Mouse (Mus musculus) ES-CJ7 (cell line): ENCODE results near the gene Gm4559.
"Not testable (repeated sequence)": the region's sequence is repeated elsewhere in the genome, so short reads cannot be mapped to it uniquely, and the experiment has no call there.

Experiments used
- DNase-seq: peaks from one replicate; pipeline ENCODE4 v3.0.0; 2011; ENCODE audit warnings: low read depth, low spot score

The Gm4559 gene

DNA sequence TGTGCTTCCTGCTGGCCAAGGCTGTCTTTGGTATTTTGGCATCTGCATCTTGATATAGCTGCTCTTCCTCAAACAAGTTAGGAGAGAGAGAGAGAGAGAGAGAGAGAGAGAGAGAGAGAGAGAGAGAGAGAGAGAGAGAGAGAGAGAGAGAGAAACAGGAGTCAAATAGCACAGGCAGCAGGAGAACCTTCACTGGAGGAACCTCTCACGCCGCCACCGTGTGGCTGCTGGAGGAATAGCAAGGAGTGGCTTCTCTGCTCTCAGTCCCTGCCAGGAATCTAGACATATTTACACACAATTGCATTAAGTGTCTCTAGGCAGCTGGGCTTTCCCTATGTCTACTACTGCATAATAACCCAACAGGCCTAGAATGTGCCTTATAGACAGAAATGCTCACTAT, 4.0 kb upstream of the Gm4559 start:
- peak; percentile 26 for DNase-seq

DNA sequence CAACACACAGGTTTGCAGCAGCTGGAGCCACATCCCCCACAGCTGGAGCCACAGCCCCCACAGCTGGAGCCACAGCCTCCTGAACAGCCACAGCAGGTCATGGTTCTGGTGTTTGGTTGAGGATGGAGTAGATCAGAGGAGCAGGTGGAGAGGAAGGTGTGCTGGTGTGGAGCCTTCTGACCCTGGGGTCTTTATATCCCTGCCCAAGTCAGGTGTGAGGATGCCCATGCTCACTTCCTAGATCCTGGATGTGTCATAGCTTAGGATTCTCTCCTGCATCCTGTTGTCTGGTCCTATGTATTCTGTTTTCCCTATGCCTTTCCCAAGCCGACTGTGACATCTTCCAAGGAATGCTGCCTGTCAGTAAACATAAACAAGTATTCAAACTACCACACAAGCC, 15.9 kb downstream of the Gm4559 start, which contains the start of gene Gm2431:
TSS of gene Gm2431 (minus strand) at position 101 of the 400 bp plus-strand sequence.
- not testable (repeated sequence) for DNase-seq

DNA sequence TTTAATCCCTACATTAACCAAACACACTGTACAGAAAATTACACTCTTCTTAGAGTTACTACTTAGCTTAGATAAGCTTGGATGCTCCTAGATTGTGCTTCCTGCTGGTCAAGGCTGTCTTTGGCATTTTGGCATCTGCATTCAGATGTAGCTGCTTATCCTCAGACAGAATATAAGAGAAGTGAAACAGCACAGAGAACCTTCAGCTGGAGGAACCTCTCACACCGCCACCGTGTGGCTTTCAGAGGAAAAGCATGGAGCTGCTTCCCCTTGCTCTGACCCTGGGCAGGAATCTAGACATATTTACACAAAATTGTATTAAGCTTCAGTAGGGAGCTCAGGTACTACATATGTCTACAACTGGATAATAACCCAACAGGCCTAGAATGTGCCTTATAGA, 18.6 kb downstream of the Gm4559 start:
- DNase-seq, result peak; percentile 30

DNA sequence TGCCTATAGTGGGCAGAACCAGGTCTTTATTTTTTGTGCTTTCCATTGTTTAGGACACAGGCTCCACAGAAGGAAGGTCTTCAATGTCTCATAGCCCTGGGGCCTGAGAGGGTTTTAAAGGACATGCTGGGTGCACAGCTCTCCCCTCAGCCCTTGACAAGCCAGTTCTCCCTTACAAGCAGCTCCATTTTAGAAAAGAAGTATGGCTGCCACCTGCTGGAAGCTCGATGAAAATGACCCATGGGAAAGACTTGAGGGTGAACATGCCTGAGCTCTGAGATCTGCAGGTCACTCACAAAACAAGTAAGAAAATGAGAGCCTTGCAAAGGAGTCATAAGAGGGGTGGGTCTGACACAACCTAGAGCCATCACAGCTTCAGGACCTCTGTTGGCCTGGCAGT, 24.3 kb downstream of the Gm4559 start:
- peak; percentile 59 for DNase-seq

DNA sequence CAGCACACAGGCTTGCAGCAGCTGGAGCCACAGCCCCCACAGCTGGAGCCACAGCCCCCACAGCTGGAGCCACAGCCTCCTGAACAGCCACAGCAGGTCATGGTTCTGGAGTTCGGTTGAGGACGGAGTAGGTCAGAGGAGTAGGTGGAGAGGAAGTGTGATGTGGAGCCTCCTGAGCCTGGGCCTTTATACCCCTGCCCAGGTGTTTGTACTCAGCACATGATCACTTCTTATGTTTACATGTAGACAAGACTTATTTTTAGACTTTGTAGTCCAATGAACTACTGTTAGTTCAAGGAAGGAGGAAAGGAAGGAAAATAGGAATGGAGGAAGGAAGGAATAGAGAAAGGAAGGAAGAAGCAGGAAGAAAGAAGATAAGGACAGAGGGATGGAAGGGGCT, 33.2 kb downstream of the Gm4559 start, which contains the start of gene Gm40460:
TSS of gene Gm40460 (minus strand) at position 101 of the 400 bp plus-strand sequence.
- no peak for DNase-seq

DNA sequence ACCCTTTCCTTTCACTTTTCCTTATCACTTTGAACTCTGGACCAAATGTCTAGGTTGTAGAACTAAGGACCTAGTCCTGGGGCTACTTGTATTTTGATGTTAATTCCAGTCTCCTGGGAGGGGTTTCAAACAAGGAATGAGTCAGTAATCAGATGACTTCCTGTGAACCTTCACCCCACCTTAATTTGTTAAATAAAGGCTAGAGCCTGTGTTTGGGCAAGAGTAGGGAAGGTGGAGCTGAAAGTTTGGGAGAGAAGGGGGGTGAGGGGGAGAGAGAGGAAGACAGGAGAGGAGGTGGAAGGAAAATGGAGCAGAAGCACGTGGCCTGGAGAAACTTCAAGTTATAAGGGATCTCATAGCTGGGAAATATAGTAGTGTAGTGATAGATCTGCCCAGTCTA, 42.6 kb downstream of the Gm4559 start:
- DNase-seq, result peak; percentile 94

DNA sequence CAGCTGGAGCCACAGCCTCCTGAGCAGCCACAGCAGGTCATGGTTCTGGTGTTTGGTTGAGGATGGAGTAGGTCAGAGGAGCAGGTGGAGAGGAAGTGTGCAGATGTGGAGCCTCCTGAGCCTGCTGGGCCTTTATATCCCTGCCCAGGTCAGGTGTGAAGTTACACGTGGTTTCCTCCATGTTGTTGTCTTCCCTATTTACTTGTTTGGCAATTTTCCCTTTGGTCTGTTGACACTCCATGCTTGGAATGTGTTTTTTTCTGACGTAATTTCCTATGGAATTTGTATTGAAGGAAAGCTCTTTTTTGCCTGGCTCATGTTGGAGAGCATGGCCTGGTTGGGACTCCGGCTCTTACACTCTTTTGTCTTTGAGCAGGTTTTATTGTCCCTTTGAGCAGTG, 44.3 kb downstream of the Gm4559 start, which contains the start of gene Krtap5-5:
TSS of gene Krtap5-5 (minus strand) at position 101 of the 400 bp plus-strand sequence.
- DNase-seq, result not testable (repeated sequence)

DNA sequence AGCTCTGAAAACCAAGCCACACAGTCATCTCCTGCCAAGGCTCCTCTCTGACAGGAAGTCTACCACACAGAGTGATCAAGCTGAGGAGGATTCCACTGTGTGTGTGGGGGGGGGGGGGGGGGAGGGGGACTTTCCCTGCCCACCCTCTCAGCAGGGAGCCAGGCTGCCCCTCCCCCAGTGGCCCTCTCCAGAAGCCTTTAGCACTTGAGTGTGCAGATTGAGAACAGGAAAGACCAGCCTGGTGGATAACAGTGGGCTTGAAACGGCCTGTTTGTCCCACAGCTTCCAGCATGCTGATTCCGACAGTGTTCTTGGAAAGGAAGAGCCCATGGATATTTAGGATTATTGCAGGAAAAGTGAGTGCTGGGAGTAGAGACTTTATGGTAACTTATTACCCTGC, 49.6 kb downstream of the Gm4559 start:
- DNase-seq, result no peak
